Mouse (Mus musculus) limb, embryonic 14.5 days (tissue): ENCODE data around the gene Ppp4r4. TPM values are rescaled to one million over a fixed set of nuclear protein-coding genes. Genes with fewer than 3 reads are reported as not detected.

Experiments
- ATAC-seq: fragments of 200-750 bp; cut with Nextera tagmentation; 2 replicates; pipeline ENCODE4 v1.8.0; 2017; ENCODE audit warnings: low read depth, moderate number of reproducible peaks, moderate TSS enrichment; ENCODE audit not compliant: low FRiP score
- DNase-seq: peaks from one replicate; pipeline ENCODE4 v3.0.0-alpha.2; 2015; ENCODE audit warnings: low spot score
- H3K27ac ChIP-seq: fragments of 300-500 bp; sonication (generic); replicated peaks from 2 replicates; pipeline ENCODE4 v1.5.1; 2014; ENCODE audit warnings: low read depth, mild to moderate bottlenecking, low read length, moderate library complexity, mixed read lengths
- H3K27me3 ChIP-seq: fragments of 300-500 bp; sonication (generic); 2 replicates; pipeline ENCODE4 v1.6.1; 2014; ENCODE audit warnings: low read length, mixed read lengths; ENCODE audit not compliant: control insufficient read depth, insufficient read depth
- H3K36me3 ChIP-seq: fragments of 300-500 bp; sonication (generic); 2 replicates; pipeline ENCODE4 v1.6.1; 2014; ENCODE audit warnings: mild to moderate bottlenecking, low read length, moderate library complexity, mixed read lengths; ENCODE audit not compliant: control insufficient read depth, insufficient read depth
- H3K4me1 ChIP-seq: fragments of 300-500 bp; sonication (generic); 2 replicates; pipeline ENCODE4 v1.6.1; 2014; ENCODE audit warnings: antibody characterized with exemption, low read length, mixed read lengths; ENCODE audit not compliant: control insufficient read depth, insufficient read depth
- H3K4me2 ChIP-seq: fragments of 300-500 bp; sonication (generic); replicated peaks from 2 replicates; pipeline ENCODE4 v1.6.1; 2014; ENCODE audit warnings: low read depth, mild to moderate bottlenecking, low read length, moderate library complexity; ENCODE audit not compliant: severe bottlenecking
- H3K4me3 ChIP-seq: fragments of 300-500 bp; sonication (generic); replicated peaks from 2 replicates; pipeline ENCODE4 v1.5.1; 2014; ENCODE audit warnings: low read length
- H3K9ac ChIP-seq: fragments of 300-500 bp; sonication (generic); 2 replicates; pipeline ENCODE4 v1.6.1; 2014; ENCODE audit warnings: mild to moderate bottlenecking, low read depth, low read length, moderate library complexity; ENCODE audit not compliant: severe bottlenecking
- H3K9me3 ChIP-seq: fragments of 300-500 bp; sonication (generic); 2 replicates; pipeline ENCODE4 v1.6.1; 2016; ENCODE audit warnings: low read length; ENCODE audit not compliant: control insufficient read depth
- POLR2A ChIP-seq: fragments of 200-500 bp; IDR thresholded peaks from 2 replicates; pipeline ENCODE4 v1.8.0; 2012; ENCODE audit warnings: inconsistent platforms, mild to moderate bottlenecking, moderate library complexity, borderline replicate concordance; ENCODE audit not compliant: insufficient read depth, insufficient read length; ENCODE audit errors: extremely low read depth
- WGBS: fragments of 180-500 bp; shearing (Covaris S2); extraction: QIAGEN DNeasy Blood & Tissue Kit; methylation state at CpG from one replicate; pipeline ENCODE4 v1.1.7; 2014; 5-methylcytosine and 5-hydroxymethylcytosine counted together
- polyA plus RNA-seq, 2 experiments: library from polyadenylated mRNA; depleted of rRNA in 1 of 2; stranded (reverse) in 1 of 2; unstranded in 1 of 2; fragments of >200 nt; fragmentation: Nextera tagmentation in 1 of 2; extraction: Ambion mirVana in 1 of 2; gene quantifications; 2 replicates each; pipeline versions ENCODE4 v1.2.1 to v1.2.3; 2012 to 2014

Gene Ppp4r4
- polyA plus RNA-seq, 2 experiments, result 0.62 to 1.9 TPM

DNA sequence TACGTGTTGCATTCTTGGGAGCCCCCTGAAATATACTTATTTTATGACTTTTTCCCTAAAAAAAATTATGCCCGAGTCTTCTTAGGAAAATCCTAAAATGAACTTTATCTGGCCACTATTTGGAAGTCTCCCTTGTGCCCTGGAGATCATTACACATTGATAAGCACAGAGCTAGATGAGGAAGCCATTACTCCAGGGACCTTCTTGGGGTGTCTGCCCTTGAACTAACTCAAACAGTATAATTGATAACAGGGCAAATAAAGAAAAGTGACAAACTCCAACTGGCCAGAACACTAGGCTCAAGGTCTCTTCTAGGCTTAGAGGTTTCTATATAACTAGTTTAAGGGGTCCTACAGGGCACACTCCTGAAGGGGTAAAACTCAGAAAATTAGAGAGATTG is 44.3 kb upstream of the Ppp4r4 start:
- no peak overlapping the region for H3K4me2 ChIP-seq
- WGBS, result 65% methylated on average over 2 of the region's 2 CpGs
- no peaks in the 10 kb centered on the region for H3K4me1 ChIP-seq
- H3K27me3 ChIP-seq, result no peaks in the 10 kb centered on the region
- no peaks in the 10 kb centered on the region for H3K36me3 ChIP-seq
- H3K9ac ChIP-seq, result no peak overlapping the region
- no peak for TF ChIP-seq POLR2A
- no peak overlapping the region for H3K4me3 ChIP-seq
- ATAC-seq (no peak), DNase-seq (no peak)
- no peaks in the 10 kb centered on the region for H3K9me3 ChIP-seq
- H3K27ac ChIP-seq, result no peak overlapping the region

DNA sequence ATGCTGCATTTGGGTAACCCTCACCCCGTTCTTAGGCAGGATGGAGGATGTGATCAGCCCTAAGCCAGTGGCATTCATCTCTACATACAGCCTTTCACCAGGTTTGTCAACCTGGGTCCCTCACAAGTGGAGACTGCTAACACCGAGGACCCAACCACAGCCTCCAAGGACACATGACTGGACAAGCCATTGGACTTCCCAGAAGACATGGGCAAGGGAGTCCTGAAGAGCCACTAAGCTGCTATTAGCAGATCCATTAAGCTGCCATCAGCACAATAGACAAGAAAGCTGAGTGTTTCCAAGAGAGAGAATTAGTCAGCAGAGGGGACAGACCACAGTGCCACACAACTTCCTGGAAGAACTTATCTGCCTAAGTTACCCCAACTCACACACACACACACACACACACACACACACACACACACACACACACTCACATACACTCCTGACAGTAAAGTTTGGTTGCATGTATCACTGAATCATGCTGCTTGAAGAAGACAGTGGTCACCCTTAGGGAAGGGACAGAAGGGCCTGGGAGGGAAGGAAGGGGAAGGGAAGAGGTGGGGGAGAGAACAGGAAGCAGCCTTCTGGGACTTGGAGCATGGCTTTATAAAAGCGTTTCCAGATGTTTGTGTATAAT is 40.9 kb upstream of the Ppp4r4 start:
- H3K9ac ChIP-seq, result no peak overlapping the region
- no peak for ATAC-seq
- DNase-seq, result no peak
- WGBS, result 64% methylated on average over 3 of the region's 3 CpGs
- H3K27me3 ChIP-seq, result no peaks in the 10 kb centered on the region
- no peaks in the 10 kb centered on the region for H3K9me3 ChIP-seq
- TF ChIP-seq POLR2A, result no peak
- no peaks in the 10 kb centered on the region for H3K4me1 ChIP-seq
- no peak overlapping the region for H3K4me3 ChIP-seq
- H3K36me3 ChIP-seq, result no peaks in the 10 kb centered on the region
- H3K27ac ChIP-seq, result no peak overlapping the region
- H3K4me2 ChIP-seq, result no peak overlapping the region

DNA sequence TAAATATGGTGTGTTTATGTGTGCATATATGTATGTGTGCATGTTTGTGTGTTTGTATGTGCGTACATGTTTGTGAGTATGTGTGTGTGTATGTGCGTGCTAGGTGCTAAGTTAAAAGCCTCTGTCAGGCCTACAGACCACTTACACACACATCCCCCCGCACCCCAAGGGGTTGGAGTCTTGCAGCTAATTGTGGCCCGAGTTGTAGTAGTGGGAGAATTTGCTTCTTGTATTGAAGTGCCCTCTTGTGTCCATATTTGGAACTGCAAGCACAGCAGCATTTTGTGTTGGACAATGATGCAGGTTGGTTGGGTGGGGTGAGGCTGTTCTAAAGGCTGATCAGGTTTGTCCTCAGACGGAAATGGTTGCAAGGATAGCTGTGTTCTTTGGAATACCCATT is 39.3 kb upstream of the Ppp4r4 start:
- ATAC-seq, result no peak

GRCm38 (mm10) chr12:103494486-103494885 is 37.6 kb upstream of the Ppp4r4 start:
- TF ChIP-seq POLR2A, result no peak
- Histone ChIP-seq H3K27me3 (no peaks in the 10 kb centered on the region), H3K36me3 (no peaks in the 10 kb centered on the region), H3K4me1 (no peaks in the 10 kb centered on the region), H3K9ac (no peak overlapping the region), H3K4me3 (no peak overlapping the region), H3K27ac (no peak overlapping the region), H3K4me2 (no peak overlapping the region), H3K9me3 (no peaks in the 10 kb centered on the region)
- ATAC-seq (no peak), DNase-seq (no peak)
- WGBS, result 22% methylated on average over 6 of the region's 6 CpGs

More for the DNA sequence above, 39.3 kb upstream of the Ppp4r4 start:
- 39% methylated on average over 5 of the region's 5 CpGs for WGBS
- Histone ChIP-seq H3K4me1 (no peaks in the 10 kb centered on the region), H3K9ac (no peak overlapping the region), H3K36me3 (no peaks in the 10 kb centered on the region), H3K4me3 (no peak overlapping the region), H3K27me3 (no peaks in the 10 kb centered on the region), H3K4me2 (no peak overlapping the region), H3K9me3 (no peaks in the 10 kb centered on the region), H3K27ac (no peak overlapping the region)
- no peak for TF ChIP-seq POLR2A
- peak; percentile 72 for DNase-seq

DNA sequence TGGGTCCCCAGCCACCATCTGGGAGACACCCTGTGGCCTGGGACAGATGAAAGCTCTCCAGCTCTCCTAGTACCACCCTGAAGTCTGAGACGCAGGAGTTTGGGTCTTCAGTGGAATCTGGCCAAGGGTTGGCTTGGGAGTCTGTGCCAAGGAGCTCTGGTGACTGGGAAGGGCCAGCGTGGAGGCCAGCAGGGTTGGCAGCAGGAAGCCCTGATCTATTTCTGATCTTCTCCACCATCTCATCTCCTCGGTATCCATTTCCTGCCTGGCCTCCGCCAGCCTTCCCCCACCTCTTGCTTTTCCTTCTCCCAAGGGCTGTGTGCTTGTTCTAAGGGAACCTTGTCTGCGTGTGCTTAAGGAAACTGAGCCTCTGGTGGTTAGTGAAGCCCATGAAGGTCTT is 33.3 kb upstream of the Ppp4r4 start:
- H3K36me3 ChIP-seq, result no peaks in the 10 kb centered on the region
- 68% methylated on average over 5 of the region's 5 CpGs for WGBS
- no peak overlapping the region for H3K4me2 ChIP-seq
- no peak overlapping the region for H3K27ac ChIP-seq
- no peaks in the 10 kb centered on the region for H3K27me3 ChIP-seq
- DNase-seq (no peak), ATAC-seq (no peak)
- no peak for TF ChIP-seq POLR2A
- H3K4me1 ChIP-seq, result no peaks in the 10 kb centered on the region
- H3K9ac ChIP-seq, result no peak overlapping the region
- H3K4me3 ChIP-seq, result no peak overlapping the region
- no peaks in the 10 kb centered on the region for H3K9me3 ChIP-seq
